Mouse (Mus musculus) limb, embryonic 14.5 days (tissue): ENCODE data around the gene Gm21972. TPM values are rescaled to one million over a fixed set of nuclear protein-coding genes. Genes with fewer than 3 reads are reported as not detected.

ENCODE experiments used
- ATAC-seq: fragments of 200-750 bp; cut with Nextera tagmentation; 2 replicates; pipeline ENCODE4 v1.8.0; 2017; ENCODE audit warnings: low read depth, moderate number of reproducible peaks, moderate TSS enrichment; ENCODE audit not compliant: low FRiP score
- DNase-seq: peaks from one replicate; pipeline ENCODE4 v3.0.0-alpha.2; 2015; ENCODE audit warnings: low spot score
- H3K27ac ChIP-seq: fragments of 300-500 bp; sonication (generic); replicated peaks from 2 replicates; pipeline ENCODE4 v1.5.1; 2014; ENCODE audit warnings: low read depth, mild to moderate bottlenecking, low read length, moderate library complexity, mixed read lengths
- H3K27me3 ChIP-seq: fragments of 300-500 bp; sonication (generic); 2 replicates; pipeline ENCODE4 v1.6.1; 2014; ENCODE audit warnings: low read length, mixed read lengths; ENCODE audit not compliant: control insufficient read depth, insufficient read depth
- H3K36me3 ChIP-seq: fragments of 300-500 bp; sonication (generic); 2 replicates; pipeline ENCODE4 v1.6.1; 2014; ENCODE audit warnings: mild to moderate bottlenecking, low read length, moderate library complexity, mixed read lengths; ENCODE audit not compliant: control insufficient read depth, insufficient read depth
- H3K4me1 ChIP-seq: fragments of 300-500 bp; sonication (generic); 2 replicates; pipeline ENCODE4 v1.6.1; 2014; ENCODE audit warnings: antibody characterized with exemption, low read length, mixed read lengths; ENCODE audit not compliant: control insufficient read depth, insufficient read depth
- H3K4me2 ChIP-seq: fragments of 300-500 bp; sonication (generic); replicated peaks from 2 replicates; pipeline ENCODE4 v1.6.1; 2014; ENCODE audit warnings: low read depth, mild to moderate bottlenecking, low read length, moderate library complexity; ENCODE audit not compliant: severe bottlenecking
- H3K4me3 ChIP-seq: fragments of 300-500 bp; sonication (generic); replicated peaks from 2 replicates; pipeline ENCODE4 v1.5.1; 2014; ENCODE audit warnings: low read length
- H3K9ac ChIP-seq: fragments of 300-500 bp; sonication (generic); 2 replicates; pipeline ENCODE4 v1.6.1; 2014; ENCODE audit warnings: mild to moderate bottlenecking, low read depth, low read length, moderate library complexity; ENCODE audit not compliant: severe bottlenecking
- H3K9me3 ChIP-seq: fragments of 300-500 bp; sonication (generic); 2 replicates; pipeline ENCODE4 v1.6.1; 2016; ENCODE audit warnings: low read length; ENCODE audit not compliant: control insufficient read depth
- POLR2A ChIP-seq: fragments of 200-500 bp; IDR thresholded peaks from 2 replicates; pipeline ENCODE4 v1.8.0; 2012; ENCODE audit warnings: inconsistent platforms, mild to moderate bottlenecking, moderate library complexity, borderline replicate concordance; ENCODE audit not compliant: insufficient read depth, insufficient read length; ENCODE audit errors: extremely low read depth
- WGBS: fragments of 180-500 bp; shearing (Covaris S2); extraction: QIAGEN DNeasy Blood & Tissue Kit; methylation state at CpG from one replicate; pipeline ENCODE4 v1.1.7; 2014; 5-methylcytosine and 5-hydroxymethylcytosine counted together
- polyA plus RNA-seq, 2 experiments: library from polyadenylated mRNA; depleted of rRNA in 1 of 2; stranded (reverse) in 1 of 2; unstranded in 1 of 2; fragments of >200 nt; fragmentation: Nextera tagmentation in 1 of 2; extraction: Ambion mirVana in 1 of 2; gene quantifications; 2 replicates each; pipeline versions ENCODE4 v1.2.1 to v1.2.3; 2012 to 2014

Gm21972 gene
- polyA plus RNA-seq, 2 experiments: 0.47 to 0.89 TPM

DNA sequence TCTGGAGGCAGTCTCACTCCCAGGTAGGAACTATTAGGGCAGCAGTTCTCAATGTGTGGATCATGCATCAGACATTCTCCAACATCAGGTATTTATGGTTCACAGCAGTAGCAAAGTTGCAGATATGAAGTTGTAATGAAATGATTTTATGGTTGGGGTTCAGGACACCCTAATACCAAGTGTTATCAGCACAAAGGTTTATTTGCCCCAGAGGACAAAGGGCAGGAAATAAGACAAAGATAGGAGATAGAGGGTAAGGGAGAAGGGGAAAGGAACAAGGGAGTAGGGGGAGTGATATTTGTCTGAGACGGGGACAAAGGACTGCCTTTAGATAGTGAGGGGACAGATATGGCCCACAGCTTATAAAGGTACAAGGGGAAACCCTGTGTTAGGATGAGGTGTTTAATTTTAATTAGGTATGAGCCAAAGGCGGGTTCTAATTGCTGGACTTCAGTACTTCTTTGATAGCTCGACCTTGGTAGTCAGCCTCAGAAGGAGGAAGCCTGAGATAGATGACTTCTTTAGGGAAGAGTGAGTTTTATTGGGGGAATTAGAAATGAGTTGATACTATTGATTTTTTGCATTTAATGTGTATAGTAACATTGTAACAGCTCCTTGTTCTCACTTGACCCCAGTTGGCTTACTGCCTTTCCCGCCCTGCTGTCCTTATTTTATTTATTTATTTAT lies 50.3 kb downstream of the Gm21972 start:
- Histone ChIP-seq H3K27ac (no peak overlapping the region), H3K4me1 (no peaks in the 10 kb centered on the region), H3K4me3 (no peak overlapping the region), H3K36me3 (peaks cover 13% of the 10 kb centered on the region), H3K4me2 (no peak overlapping the region), H3K27me3 (no peaks in the 10 kb centered on the region), H3K9ac (no peak overlapping the region), H3K9me3 (no peaks in the 10 kb centered on the region)
- ATAC-seq: no peak
- 83% methylated on average over 4 of the region's 4 CpGs for WGBS
- TF ChIP-seq POLR2A: no peak
- DNase-seq: no peak

DNA sequence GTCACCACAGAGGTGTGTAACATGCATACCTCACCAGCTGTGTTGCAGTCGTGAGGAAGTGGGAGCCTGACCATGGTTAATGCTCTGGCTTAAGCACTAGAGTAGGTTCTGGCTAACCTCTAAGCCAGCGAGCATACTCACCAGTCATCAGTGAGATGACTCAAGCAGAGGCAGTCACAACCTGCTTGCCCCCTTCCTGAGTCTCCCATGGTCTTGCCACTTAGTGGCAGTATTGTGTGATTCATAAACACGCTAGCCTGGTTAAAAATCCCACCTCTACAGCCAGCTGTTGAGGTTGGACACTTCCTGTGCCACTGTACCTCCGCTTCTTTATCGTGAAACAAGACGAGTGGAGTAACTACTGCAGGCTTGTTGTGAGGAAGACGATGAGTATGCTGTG lies 53.3 kb downstream of the Gm21972 start:
- Histone ChIP-seq H3K9ac (no peak overlapping the region), H3K27me3 (no peaks in the 10 kb centered on the region), H3K36me3 (peaks cover 25% of the 10 kb centered on the region), H3K27ac (no peak overlapping the region), H3K4me3 (no peak overlapping the region), H3K4me1 (no peaks in the 10 kb centered on the region), H3K9me3 (no peaks in the 10 kb centered on the region), H3K4me2 (no peak overlapping the region)
- no peak for ATAC-seq
- no peak for TF ChIP-seq POLR2A
- WGBS: 82% methylated on average over 7 of the region's 7 CpGs
- no peak for DNase-seq

DNA sequence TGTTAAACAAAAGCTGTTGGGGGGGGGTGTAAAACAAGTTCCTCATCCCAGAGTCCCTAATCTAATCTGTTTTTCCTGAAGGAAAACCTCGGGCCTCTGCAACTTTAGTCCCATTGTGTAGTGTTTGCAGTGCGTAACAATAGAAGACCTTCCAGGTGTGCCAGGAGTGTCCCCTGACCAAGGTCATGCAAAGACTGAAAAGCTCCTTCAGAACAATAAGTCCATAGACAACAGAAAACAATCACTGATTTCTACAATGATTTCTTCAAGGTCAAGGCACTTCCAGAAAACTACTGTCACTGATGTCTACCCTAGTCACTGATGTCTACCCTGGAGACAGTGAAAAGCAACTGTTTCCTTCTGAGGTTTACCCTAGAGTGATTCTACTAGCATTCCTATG lies 54.4 kb downstream of the Gm21972 start:
- no peak for ATAC-seq
- WGBS: 77% methylated on average over 2 of the region's 2 CpGs

DNA sequence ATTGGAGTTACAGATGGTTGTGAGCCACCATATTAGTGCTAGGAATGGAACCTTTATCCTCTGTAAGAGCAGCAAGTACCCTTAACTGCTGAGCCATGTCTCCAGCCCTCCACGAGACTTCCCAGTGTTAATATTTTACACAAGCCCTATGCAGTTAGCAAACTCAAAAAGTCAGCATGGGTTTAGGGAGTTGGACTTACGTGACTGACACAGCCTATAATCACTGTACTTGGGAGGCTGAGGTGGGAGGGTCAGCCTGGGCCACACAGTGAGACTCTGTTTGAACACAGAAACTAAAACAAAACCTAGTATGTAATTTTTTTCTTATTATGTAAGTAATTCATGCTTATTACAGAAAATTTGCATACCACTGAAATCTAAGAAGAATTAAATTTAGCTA lies 54.8 kb downstream of the Gm21972 start:
- H3K9me3 ChIP-seq: no peaks in the 10 kb centered on the region
- WGBS: 85% methylated on average over 2 of the region's 2 CpGs
- H3K27ac ChIP-seq: no peak overlapping the region
- peaks cover 25% of the 10 kb centered on the region for H3K36me3 ChIP-seq
- H3K4me3 ChIP-seq: no peak overlapping the region
- no peaks in the 10 kb centered on the region for H3K27me3 ChIP-seq
- TF ChIP-seq POLR2A: no peak
- ATAC-seq (no peak), DNase-seq (no peak)
- no peaks in the 10 kb centered on the region for H3K4me1 ChIP-seq
- H3K9ac ChIP-seq: no peak overlapping the region
- no peak overlapping the region for H3K4me2 ChIP-seq

More for the DNA sequence above, 54.4 kb downstream of the Gm21972 start:
- H3K36me3 ChIP-seq: peaks cover 25% of the 10 kb centered on the region
- no peak for TF ChIP-seq POLR2A
- no peaks in the 10 kb centered on the region for H3K9me3 ChIP-seq
- no peak overlapping the region for H3K27ac ChIP-seq
- no peak overlapping the region for H3K4me2 ChIP-seq
- no peak overlapping the region for H3K9ac ChIP-seq
- no peaks in the 10 kb centered on the region for H3K4me1 ChIP-seq
- no peaks in the 10 kb centered on the region for H3K27me3 ChIP-seq
- DNase-seq: no peak
- H3K4me3 ChIP-seq: no peak overlapping the region

DNA sequence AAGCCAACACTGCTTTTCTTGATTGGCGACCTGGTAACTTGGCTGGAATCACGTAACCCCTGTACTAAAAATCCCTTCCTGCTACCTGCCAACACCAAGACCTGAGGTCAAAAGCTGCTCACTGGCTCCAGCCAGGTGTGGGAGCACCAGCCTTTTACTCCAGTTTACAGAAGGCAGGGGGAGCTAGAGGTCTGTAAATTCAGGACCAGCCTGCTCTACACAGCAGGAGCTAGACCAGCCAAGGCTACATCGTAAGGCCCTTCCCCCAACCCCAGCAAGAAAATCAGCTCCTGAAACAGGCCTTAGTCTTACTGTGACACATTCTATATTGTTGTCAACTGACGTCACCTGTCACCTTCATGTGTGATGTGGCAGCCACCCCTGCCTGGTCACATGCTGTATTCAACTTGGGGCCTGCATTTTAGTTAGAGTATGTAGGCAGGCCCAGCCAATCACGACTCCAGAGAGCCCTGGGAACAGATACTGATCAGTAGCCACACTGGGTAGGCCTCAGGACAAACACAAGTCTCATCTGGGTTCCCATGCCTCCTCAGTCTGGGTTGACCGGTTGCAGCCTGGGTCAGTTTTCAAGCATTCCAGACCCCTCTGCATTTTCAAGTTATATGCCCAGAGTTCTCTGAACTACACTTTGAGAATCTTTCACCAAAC lies 55.7 kb downstream of the Gm21972 start:
- no peak overlapping the region for H3K27ac ChIP-seq
- H3K27me3 ChIP-seq: no peaks in the 10 kb centered on the region
- H3K4me1 ChIP-seq: no peaks in the 10 kb centered on the region
- H3K36me3 ChIP-seq: peaks cover 28% of the 10 kb centered on the region
- TF ChIP-seq POLR2A: no peak
- DNase-seq (no peak), ATAC-seq (no peak)
- H3K9me3 ChIP-seq: no peaks in the 10 kb centered on the region
- WGBS: 79% methylated on average over 6 of the region's 6 CpGs
- H3K9ac ChIP-seq: no peak overlapping the region
- no peak overlapping the region for H3K4me3 ChIP-seq
- H3K4me2 ChIP-seq: no peak overlapping the region
